Mouse (Mus musculus) embryonic fibroblast, embryonic 13.5 days (primary cell): ENCODE data around the gene Rybp.

Experiments
- CTCF ChIP-seq: IDR thresholded peaks from 2 replicates; pipeline ENCODE4 v1.5.1; 2011; ENCODE audit warnings: mild to moderate bottlenecking, control low read depth, low read length, moderate library complexity, borderline replicate concordance; ENCODE audit not compliant: insufficient read depth
- POLR2A ChIP-seq: IDR thresholded peaks from 2 replicates; pipeline ENCODE4 v1.6.1; 2011; ENCODE audit warnings: low read depth, mild to moderate bottlenecking, control low read depth, low read length, moderate library complexity

- no peak for TF ChIP-seq CTCF
- TF ChIP-seq POLR2A: no peak
These were observed 16.5 kb downstream of the Rybp start for GRCm38 (mm10) chr6:100270765-100271164.
